Mouse (Mus musculus): Measurements from ENCODE around the gene Vmn1r15.

GRCm38 (mm10) chr6:57278952-57279351 is 21.2 kb downstream of the Vmn1r15 start:
- TF ChIP-seq CTCF (IDR thresholded peaks at IDR 0.05; ENCODE audit: low read depth, low read length) = no peak
- TF ChIP-seq EP300 (IDR thresholded peaks at IDR 0.05; ENCODE audit: insufficient read depth, low read depth, low read length) = no peak
- no peak for TF ChIP-seq POLR2A (IDR thresholded peaks at IDR 0.05; ENCODE audit: insufficient read depth, low read length)

All from ES-Bruce4 (cell line).